Mouse (Mus musculus) kidney, postnatal 36 days (tissue): ENCODE results near the gene Basp1.

Experiments
- DNase-seq, 2 experiments: peaks; one replicate each; pipeline ENCODE4 v3.0.0; 2021 to 2022; ENCODE audit warnings: mixed read lengths in 2 of 2

The Basp1 gene

GRCm38 (mm10) chr15:25414747-25415119 lies 1.2 kb upstream of the Basp1 start:
- DNase-seq, result peak; percentile 82 to 92

GRCm38 (mm10) chr15:25414011-25414746 lies 615 bp upstream of the Basp1 start:
- peak in 1 of 2 experiments; percentile 7 for DNase-seq

DNA sequence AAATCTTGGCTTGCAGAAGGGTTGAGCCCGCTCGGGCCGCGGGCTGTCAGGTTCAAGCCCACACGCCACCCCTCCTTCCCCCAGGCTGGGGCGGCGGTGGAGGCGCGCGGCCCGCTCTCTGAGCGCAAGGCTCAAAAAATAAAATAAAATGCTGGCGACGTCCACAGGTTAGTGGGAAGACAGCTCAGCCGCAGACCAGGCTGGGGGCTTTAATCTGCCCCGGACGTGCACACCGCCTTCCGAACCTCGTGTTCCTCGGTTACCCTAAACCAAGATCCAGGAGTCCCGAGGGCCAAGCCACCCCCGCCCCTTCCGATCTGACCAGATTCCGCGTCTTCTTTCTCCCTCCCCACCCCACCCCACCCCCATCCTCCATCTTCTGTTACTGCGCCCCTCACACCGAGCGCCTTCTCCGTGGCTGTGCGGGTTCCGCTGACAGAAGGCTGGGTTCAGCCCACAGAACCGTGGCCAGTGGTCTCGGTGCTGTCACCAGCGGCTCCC lies 753 bp downstream of the Basp1 start:
- peak in 1 of 2 experiments; percentile 12 for DNase-seq

- DNase-seq, result peak; percentile 9 to 37
Measured at GRCm38 (mm10) chr15:25412171-25412641, 1.4 kb downstream of the Basp1 start.

DNA sequence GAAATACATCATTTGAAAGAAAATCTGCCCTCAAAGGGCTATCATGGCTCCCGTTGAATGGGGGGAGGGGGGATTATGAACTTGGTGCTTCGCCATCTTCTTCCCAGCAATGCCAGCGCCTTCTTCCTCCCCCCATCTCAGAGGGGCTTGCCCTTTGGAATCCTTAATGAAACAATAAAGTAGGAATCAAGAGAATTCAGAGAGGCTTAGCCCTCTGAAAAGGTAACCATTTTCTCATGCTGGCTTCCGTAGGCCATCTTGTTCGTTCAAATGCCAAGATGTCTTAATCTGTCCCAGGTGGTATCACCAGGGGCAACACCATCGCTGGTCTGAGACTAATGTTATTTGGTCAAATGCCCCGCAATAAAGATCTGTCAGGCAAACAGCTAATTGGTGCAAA lies 2.1 kb downstream of the Basp1 start:
- no peak for DNase-seq

DNA sequence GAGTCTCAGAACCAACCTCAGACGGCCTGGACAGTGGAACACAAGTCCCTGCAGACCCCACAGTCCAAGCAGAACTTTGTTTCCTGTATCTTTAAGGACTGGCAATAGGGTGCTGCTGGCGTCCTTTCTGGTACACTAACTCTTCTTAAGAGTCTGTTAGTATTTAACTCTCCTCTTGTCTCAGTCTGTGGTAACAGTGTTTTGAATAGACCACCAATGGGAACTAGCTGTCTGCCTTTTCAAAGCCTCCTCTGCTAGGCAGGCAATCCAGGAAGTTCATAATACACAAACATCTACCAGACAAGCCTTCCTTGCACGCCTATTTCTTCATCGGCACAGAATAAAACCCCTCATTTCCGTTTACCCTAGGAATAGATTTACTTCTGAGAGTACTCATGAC lies 7.6 kb downstream of the Basp1 start:
- DNase-seq, result no peak

DNA sequence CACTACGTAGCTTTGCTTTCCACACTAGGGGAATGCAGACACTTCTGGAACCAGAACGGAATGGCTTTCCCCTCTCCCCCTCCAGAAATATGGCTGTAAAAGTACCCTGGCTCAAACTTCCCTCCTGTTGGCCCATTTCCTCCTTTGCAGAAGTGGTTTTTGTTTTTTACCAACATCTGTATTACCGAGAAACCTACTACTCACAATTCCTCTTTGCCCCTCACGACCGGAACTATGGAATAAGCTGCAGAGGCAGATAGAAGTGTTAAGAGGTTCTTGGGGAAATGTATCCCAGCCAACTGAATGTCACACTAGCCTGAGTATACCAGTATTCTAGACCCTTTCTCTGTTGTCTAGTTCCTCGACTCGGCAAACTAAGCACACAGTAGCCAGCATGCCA lies 9.7 kb downstream of the Basp1 start:
- DNase-seq, result no peak

DNA sequence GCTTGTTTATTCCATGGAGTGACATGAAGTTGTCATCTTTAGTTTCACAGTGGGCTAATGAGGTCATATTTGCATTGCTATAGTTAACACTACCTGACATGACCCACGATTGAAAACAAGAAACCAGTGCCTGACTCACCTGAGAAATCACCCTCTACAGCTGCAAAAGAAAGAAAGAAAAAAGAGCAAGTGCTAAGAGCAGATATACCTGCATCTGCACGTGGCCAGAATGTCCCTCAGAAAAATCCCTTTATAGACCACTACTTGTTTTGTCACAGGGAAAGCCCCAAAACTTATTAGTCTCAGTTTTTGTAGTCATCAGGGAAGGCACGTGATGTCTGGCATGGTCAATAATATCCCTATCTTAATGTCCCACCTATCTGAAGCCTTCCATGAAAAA lies 11.6 kb downstream of the Basp1 start:
- DNase-seq, result no peak

- no peak for DNase-seq
Measured at GRCm38 (mm10) chr15:25400276-25400675, 13.3 kb downstream of the Basp1 start.

DNA sequence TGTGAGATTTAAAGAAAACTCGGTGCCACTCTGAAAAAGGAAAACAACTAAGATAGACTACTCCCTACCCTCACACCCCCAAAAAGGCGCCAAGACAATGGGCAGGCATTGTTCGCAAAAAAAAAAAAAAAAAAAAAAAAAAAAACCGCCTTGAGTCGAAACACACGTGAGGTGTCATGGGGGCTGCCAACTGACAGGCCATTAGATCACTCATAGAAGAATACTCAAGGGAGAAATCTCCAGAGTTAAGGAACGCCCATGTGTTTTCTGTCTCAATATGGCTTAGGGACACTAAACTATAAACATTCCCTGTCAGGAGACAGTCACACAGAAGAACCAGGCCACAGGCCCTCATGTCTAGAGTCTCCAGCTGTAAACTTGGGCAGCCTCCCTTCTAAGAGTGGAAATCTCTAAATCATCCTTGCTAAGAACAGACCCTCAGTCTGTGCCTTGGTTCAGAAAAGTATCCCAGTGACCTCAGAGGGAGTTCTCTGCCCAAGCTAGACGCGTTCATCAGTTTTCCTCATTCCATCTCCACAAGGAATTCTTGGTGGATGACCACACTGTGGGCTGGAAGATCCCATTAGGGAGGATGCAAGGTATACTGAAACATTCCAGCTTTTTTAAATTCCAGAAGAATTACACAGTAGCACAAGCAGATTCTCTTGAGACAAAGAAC lies 17.5 kb downstream of the Basp1 start:
- DNase-seq, result no peak

DNA sequence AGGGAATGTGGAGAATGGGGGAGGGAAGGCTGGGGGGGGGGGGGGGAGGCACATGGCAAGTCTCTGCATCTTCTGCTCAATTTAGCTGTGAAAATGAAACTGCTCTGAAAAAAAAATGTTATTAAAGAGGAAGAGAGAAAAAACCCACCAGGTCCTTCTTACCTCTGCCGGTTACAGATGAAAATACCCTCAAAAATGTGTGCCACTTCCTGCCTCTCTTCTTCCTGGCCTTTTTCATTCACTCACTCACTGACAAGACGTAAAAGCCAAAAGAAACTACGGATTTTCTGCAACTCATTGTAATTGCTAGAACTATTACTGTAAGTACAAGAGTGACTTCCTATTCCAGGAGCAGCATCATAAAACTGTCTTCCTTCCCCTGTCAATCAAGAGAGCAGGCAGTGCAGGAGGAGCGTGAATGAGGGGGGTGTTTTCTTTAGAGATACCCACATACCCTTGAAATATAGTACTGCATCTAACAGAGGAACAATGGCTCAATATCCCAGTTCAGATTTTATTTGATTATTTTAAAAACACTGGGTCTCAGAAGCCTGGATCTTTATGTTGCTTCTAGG lies 21.0 kb downstream of the Basp1 start:
- DNase-seq, result no peak

DNA sequence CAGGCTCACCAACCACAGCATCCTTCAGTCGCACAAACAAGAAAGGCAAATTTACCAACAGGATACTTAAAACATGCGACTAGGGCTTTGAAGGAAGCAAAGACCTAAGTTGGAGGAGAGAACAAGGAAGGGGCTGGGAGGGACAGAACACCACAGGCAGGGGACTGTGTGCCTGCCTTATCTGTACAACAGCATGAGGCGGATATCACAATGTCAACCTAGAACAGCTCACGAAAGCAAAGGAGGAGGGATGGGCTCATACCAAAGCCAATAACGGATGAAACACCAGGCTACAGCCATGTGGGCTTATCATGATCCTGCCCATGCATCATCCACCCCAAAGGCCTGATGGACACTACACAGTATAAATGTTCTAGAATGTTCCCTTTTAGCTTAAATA lies 22.4 kb downstream of the Basp1 start:
- DNase-seq, result no peak

GRCm38 (mm10) chr15:25387572-25387971 lies 26.0 kb downstream of the Basp1 start:
- DNase-seq, result no peak

GRCm38 (mm10) chr15:25380051-25380450 lies 33.5 kb downstream of the Basp1 start:
- DNase-seq, result no peak

DNA sequence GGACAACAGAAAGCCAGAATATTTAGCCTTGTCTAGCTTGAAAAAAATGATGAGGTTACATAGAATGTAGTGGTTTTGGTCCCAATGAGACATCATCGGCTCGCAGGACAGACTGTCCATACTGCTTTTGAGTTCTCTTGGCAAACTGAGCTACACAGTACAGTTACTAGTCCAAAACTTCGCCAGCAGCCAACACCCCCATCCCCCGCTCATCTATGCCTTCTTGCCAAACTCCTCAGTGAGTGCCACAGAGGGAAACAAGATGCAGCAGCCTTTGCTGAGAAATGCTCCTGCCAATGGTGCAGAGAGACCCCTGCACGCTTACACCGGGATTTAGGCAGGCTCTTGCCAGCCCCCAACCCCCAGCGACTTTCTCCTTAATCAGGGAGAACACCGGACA lies 34.9 kb downstream of the Basp1 start:
- no peak for DNase-seq

GRCm38 (mm10) chr15:25376914-25377313 lies 36.6 kb downstream of the Basp1 start:
- no peak for DNase-seq

DNA sequence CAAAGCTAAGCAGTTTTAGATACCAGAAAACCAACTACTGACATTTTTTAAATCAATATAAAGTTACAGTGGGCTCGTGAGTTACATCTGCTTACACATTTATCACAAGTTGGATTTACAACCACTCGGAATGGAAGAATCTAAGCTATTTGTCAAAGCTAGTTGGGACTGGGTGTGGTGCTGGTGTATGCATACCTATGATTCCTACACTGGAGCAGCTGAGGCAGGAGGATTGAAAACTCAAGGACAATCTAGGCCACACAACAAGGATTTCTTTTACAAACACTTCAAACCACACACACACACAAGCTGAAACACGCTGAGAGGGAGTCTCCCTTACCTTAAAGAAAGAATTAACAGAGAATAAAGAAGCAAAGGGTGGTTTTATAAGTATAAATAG lies 40.1 kb downstream of the Basp1 start:
- no peak for DNase-seq

- DNase-seq, result no peak
Measured at GRCm38 (mm10) chr15:25369522-25369921, 44.0 kb downstream of the Basp1 start.

GRCm38 (mm10) chr15:25365503-25365902 lies 48.1 kb downstream of the Basp1 start:
- no peak for DNase-seq

- no peak for DNase-seq
Measured at GRCm38 (mm10) chr15:25364819-25365463, 48.6 kb downstream of the Basp1 start.

DNA sequence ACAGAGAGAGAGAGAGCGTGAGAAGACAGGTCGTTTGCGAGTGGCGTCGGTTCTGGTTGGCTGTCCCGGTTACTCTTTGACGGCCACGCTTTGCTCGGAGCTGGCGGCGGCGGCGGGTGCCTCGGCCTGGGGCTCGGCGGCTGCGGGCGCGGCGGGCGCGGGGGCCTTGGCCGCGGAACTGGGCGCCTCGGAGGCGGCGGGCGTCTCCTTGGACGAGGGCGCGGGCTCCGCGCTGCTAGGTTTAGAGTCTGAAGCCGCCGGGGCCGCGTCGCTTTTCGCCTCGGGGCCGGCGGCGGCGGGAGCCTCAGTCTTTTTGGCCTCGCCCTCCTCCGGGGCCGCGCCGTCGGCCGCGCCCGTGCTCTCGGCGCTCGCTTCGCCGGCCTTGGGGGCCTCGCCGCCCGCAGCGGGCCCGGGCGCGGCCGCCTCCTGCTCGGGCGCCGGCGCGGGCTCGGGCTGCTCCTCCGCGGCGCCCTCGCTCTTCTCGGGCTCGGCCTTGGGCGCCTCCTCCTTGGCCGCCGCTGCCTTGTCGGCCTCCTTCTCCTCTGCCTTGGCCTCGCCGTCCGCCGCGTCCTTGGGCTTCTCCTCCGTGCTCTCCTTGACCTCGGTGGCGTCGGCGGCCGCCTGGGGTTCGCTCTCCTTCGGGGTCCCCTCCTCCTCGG lies 49.3 kb downstream of the Basp1 start:
- peak; percentile 3 to 41 for DNase-seq

GRCm38 (mm10) chr15:25363636-25364035 lies 49.9 kb downstream of the Basp1 start:
- no peak for DNase-seq

- no peak for DNase-seq
Measured at GRCm38 (mm10) chr15:25360825-25361224, 52.7 kb downstream of the Basp1 start.
